Mouse (Mus musculus): ENCODE data around the gene Trmt1. TPM values are rescaled to one million over a fixed set of nuclear protein-coding genes. Genes with fewer than 3 reads are reported as not detected.

Trmt1 gene
- total RNA-seq, 2 experiments from 2014 or later = 66.3 to 79.0 TPM

- DNase-seq (ENCODE audit: low spot score in 2 of 2) = no peak
These were observed 21.3 kb downstream of the Trmt1 start for GRCm38 (mm10) chr8:84707267-84707883.

- no peak for DNase-seq (ENCODE audit: low spot score in 2 of 2)
These were observed 22.0 kb downstream of the Trmt1 start for GRCm38 (mm10) chr8:84708071-84708541.

GRCm38 (mm10) chr8:84708774-84709475 is 22.8 kb downstream of the Trmt1 start:
- peak; percentile 74 to 86 for DNase-seq (ENCODE audit: low spot score in 2 of 2)

GRCm38 (mm10) chr8:84709931-84710330 is 23.8 kb downstream of the Trmt1 start:
- no peak for DNase-seq (ENCODE audit: low spot score in 2 of 2)

- no peak for DNase-seq (ENCODE audit: low spot score in 2 of 2)
These were observed 25.2 kb downstream of the Trmt1 start for GRCm38 (mm10) chr8:84711312-84711711.

GRCm38 (mm10) chr8:84711933-84712758 is 26.0 kb downstream of the Trmt1 start:
- no peak for DNase-seq (ENCODE audit: low spot score in 2 of 2)

GRCm38 (mm10) chr8:84712759-84713120 is 26.6 kb downstream of the Trmt1 start:
- DNase-seq (ENCODE audit: low spot score in 2 of 2) = no peak

GRCm38 (mm10) chr8:84713381-84713780 is 27.3 kb downstream of the Trmt1 start:
- DNase-seq (ENCODE audit: low spot score in 2 of 2) = no peak

- DNase-seq (ENCODE audit: low spot score in 2 of 2) = no peak
These were observed 28.1 kb downstream of the Trmt1 start for GRCm38 (mm10) chr8:84714161-84714560.

- DNase-seq (ENCODE audit: low spot score in 2 of 2) = no peak
These were observed 29.9 kb downstream of the Trmt1 start for GRCm38 (mm10) chr8:84715893-84716468.

- no peak for DNase-seq (ENCODE audit: low spot score in 2 of 2)
These were observed 30.7 kb downstream of the Trmt1 start for GRCm38 (mm10) chr8:84716790-84717189.

- DNase-seq (ENCODE audit: low spot score in 2 of 2) = no peak
These were observed 32.4 kb downstream of the Trmt1 start for GRCm38 (mm10) chr8:84718476-84718875.

GRCm38 (mm10) chr8:84718959-84719690 is 33.0 kb downstream of the Trmt1 start:
- no peak for DNase-seq (ENCODE audit: low spot score in 2 of 2)

GRCm38 (mm10) chr8:84722530-84722849 is 36.4 kb downstream of the Trmt1 start:
- no peak for DNase-seq (ENCODE audit: low spot score in 2 of 2)

- DNase-seq (ENCODE audit: low spot score in 2 of 2) = no peak
These were observed 36.9 kb downstream of the Trmt1 start, which contains the start of gene G430095P16Rik for GRCm38 (mm10) chr8:84722850-84723570. G430095P16Rik (plus strand) TSS chr8:84723007.

- no peak for DNase-seq (ENCODE audit: low spot score in 2 of 2)
These were observed 37.4 kb downstream of the Trmt1 start for GRCm38 (mm10) chr8:84723571-84723900.

GRCm38 (mm10) chr8:84724683-84725082 is 38.6 kb downstream of the Trmt1 start:
- DNase-seq (ENCODE audit: low spot score in 2 of 2) = no peak

- DNase-seq (ENCODE audit: low spot score in 2 of 2) = no peak
These were observed 39.3 kb downstream of the Trmt1 start for GRCm38 (mm10) chr8:84725246-84725940.

- no peak for DNase-seq (ENCODE audit: low spot score in 2 of 2)
These were observed 39.8 kb downstream of the Trmt1 start for GRCm38 (mm10) chr8:84725941-84726259.

- no peak for DNase-seq (ENCODE audit: low spot score in 2 of 2)
These were observed 42.4 kb downstream of the Trmt1 start for GRCm38 (mm10) chr8:84728474-84728873.

Measured in adrenal gland, adult 18-20 months (tissue).